Mouse (Mus musculus) midbrain, embryonic 16.5 days (tissue): Measurements from ENCODE around the gene Slc2a3. TPM values are rescaled to one million over a fixed set of nuclear protein-coding genes. Genes with fewer than 3 reads are reported as not detected.

Experiments
- ATAC-seq: fragments of 200-750 bp; cut with Nextera tagmentation; 2 replicates; pipeline ENCODE4 v1.8.0; 2017; ENCODE audit warnings: moderate TSS enrichment
- H3K27ac ChIP-seq: fragments of 300-500 bp; sonication (generic); 2 replicates; pipeline ENCODE4 v1.5.1; 2014; ENCODE audit warnings: mild to moderate bottlenecking, low read length, mixed read lengths
- H3K27me3 ChIP-seq: fragments of 300-500 bp; sonication (generic); 2 replicates; pipeline ENCODE4 v1.6.1; 2014; ENCODE audit warnings: low read depth, low read length, mixed read lengths; ENCODE audit not compliant: control insufficient read depth, insufficient read depth
- H3K36me3 ChIP-seq: fragments of 300-500 bp; sonication (generic); 2 replicates; pipeline ENCODE4 v1.6.1; 2014; ENCODE audit warnings: mild to moderate bottlenecking, low read length, moderate library complexity, mixed read lengths; ENCODE audit not compliant: control insufficient read depth, insufficient read depth
- H3K4me1 ChIP-seq: fragments of 300-500 bp; sonication (generic); 2 replicates; pipeline ENCODE4 v1.6.1; 2014; ENCODE audit warnings: mild to moderate bottlenecking, low read length, mixed read lengths; ENCODE audit not compliant: control insufficient read depth, insufficient read depth
- H3K4me2 ChIP-seq: fragments of 300-500 bp; sonication (generic); 2 replicates; pipeline ENCODE4 v1.6.1; 2014; ENCODE audit warnings: mild to moderate bottlenecking, low read length, mixed read lengths
- H3K4me3 ChIP-seq: fragments of 300-500 bp; sonication (generic); 2 replicates; pipeline ENCODE4 v1.5.1; 2014; ENCODE audit warnings: low read depth, mild to moderate bottlenecking, low read length, moderate library complexity, mixed read lengths
- H3K9ac ChIP-seq: fragments of 300-500 bp; sonication (generic); 2 replicates; pipeline ENCODE4 v1.6.1; 2014; ENCODE audit warnings: low read depth, low read length, mixed read lengths
- H3K9me3 ChIP-seq: fragments of 300-500 bp; sonication (generic); replicated peaks from 2 replicates; pipeline ENCODE4 v1.6.1; 2014; ENCODE audit warnings: mild to moderate bottlenecking, low read length, mixed read lengths; ENCODE audit not compliant: control insufficient read depth, poor library complexity, severe bottlenecking
- WGBS: fragments of 180-500 bp; shearing (Covaris S2); extraction: QIAGEN DNeasy Blood & Tissue Kit; methylation state at CpG from one replicate; pipeline ENCODE4 v1.1.7; 2014; 5-methylcytosine and 5-hydroxymethylcytosine counted together
- polyA plus RNA-seq: library from polyadenylated mRNA; unstranded; fragments of >200 nt; fragmentation: Nextera tagmentation; extraction: Ambion mirVana; gene quantifications from 2 replicates; pipeline ENCODE4 v1.2.1, GENCODE M21; 2015

Slc2a3 gene
- polyA plus RNA-seq, 1 experiment from 2014 or later, result 52.5 TPM

GRCm38 (mm10) chr6:122784866-122785265 lies 16.6 kb downstream of the Slc2a3 start:
- no peak for ATAC-seq
- H3K4me2 ChIP-seq, result no peak overlapping the region
- H3K4me3 ChIP-seq, result no peak overlapping the region
- no peaks in the 10 kb centered on the region for H3K9me3 ChIP-seq
- H3K27ac ChIP-seq, result no peak overlapping the region
- no peak overlapping the region for H3K9ac ChIP-seq
- no peaks in the 10 kb centered on the region for H3K27me3 ChIP-seq
- H3K4me1 ChIP-seq, result no peaks in the 10 kb centered on the region
- 94% methylated on average over 3 of the region's 3 CpGs for WGBS
- no peaks in the 10 kb centered on the region for H3K36me3 ChIP-seq

- Histone ChIP-seq H3K27ac (no peak overlapping the region), H3K27me3 (no peaks in the 10 kb centered on the region), H3K9me3 (no peaks in the 10 kb centered on the region), H3K9ac (no peak overlapping the region), H3K4me1 (no peaks in the 10 kb centered on the region), H3K4me2 (no peak overlapping the region), H3K36me3 (no peaks in the 10 kb centered on the region), H3K4me3 (no peak overlapping the region)
- 81% methylated on average over 3 of the region's 3 CpGs for WGBS
- no peak for ATAC-seq
These were observed 19.3 kb downstream of the Slc2a3 start for GRCm38 (mm10) chr6:122782164-122782563.

GRCm38 (mm10) chr6:122781167-122781566 lies 20.3 kb downstream of the Slc2a3 start:
- Histone ChIP-seq H3K9me3 (no peaks in the 10 kb centered on the region), H3K36me3 (no peaks in the 10 kb centered on the region), H3K4me2 (no peak overlapping the region), H3K27me3 (no peaks in the 10 kb centered on the region), H3K4me3 (no peak overlapping the region), H3K4me1 (no peaks in the 10 kb centered on the region), H3K9ac (no peak overlapping the region), H3K27ac (no peak overlapping the region)
- no peak for ATAC-seq
- WGBS, result 73% methylated on average over 4 of the region's 4 CpGs

GRCm38 (mm10) chr6:122779916-122780315 lies 21.5 kb downstream of the Slc2a3 start:
- no peaks in the 10 kb centered on the region for H3K4me1 ChIP-seq
- no peak overlapping the region for H3K9ac ChIP-seq
- no peak overlapping the region for H3K4me3 ChIP-seq
- no peak overlapping the region for H3K4me2 ChIP-seq
- no peaks in the 10 kb centered on the region for H3K36me3 ChIP-seq
- H3K27ac ChIP-seq, result no peak overlapping the region
- no peaks in the 10 kb centered on the region for H3K27me3 ChIP-seq
- ATAC-seq, result no peak
- H3K9me3 ChIP-seq, result no peaks in the 10 kb centered on the region
- WGBS, result 63% methylated on average over 1 of the region's 1 CpGs

GRCm38 (mm10) chr6:122776040-122776439 lies 25.4 kb downstream of the Slc2a3 start:
- no peaks in the 10 kb centered on the region for H3K4me1 ChIP-seq
- no peaks in the 10 kb centered on the region for H3K27me3 ChIP-seq
- ATAC-seq, result no peak
- H3K9ac ChIP-seq, result no peak overlapping the region
- H3K9me3 ChIP-seq, result no peaks in the 10 kb centered on the region
- no peaks in the 10 kb centered on the region for H3K36me3 ChIP-seq
- H3K4me3 ChIP-seq, result no peak overlapping the region
- 89% methylated on average over 7 of the region's 7 CpGs for WGBS
- no peak overlapping the region for H3K4me2 ChIP-seq
- no peak overlapping the region for H3K27ac ChIP-seq

- H3K27me3 ChIP-seq, result no peaks in the 10 kb centered on the region
- H3K4me2 ChIP-seq, result no peak overlapping the region
- no peak overlapping the region for H3K4me3 ChIP-seq
- H3K9ac ChIP-seq, result no peak overlapping the region
- no peaks in the 10 kb centered on the region for H3K36me3 ChIP-seq
- H3K27ac ChIP-seq, result no peak overlapping the region
- 100% methylated on average over 1 of the region's 1 CpGs for WGBS
- peaks cover 13% of the 10 kb centered on the region for H3K4me1 ChIP-seq
- ATAC-seq, result no peak
- no peaks in the 10 kb centered on the region for H3K9me3 ChIP-seq
These were observed 27.1 kb downstream of the Slc2a3 start for GRCm38 (mm10) chr6:122774345-122774744.

DNA sequence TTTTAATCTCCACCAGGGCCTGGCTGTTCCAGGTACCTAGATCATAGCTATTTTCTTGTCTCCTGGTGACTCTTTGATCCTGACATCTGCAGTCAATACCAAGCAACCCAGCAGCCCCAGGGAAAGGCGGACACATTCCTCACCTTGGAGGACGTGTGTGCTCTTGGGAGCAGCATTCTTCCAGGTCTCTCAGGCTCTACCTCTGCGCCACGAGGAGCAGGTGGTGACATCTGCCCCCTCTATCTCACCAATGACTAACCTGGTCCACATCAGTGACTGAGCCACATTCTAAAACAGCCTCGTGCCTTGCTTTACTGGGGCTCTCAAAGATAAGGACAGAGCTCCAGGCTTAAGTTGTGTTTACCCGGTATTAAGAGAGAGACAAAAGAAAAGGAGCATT lies 28.7 kb downstream of the Slc2a3 start:
- H3K4me1 ChIP-seq, result peaks cover 13% of the 10 kb centered on the region
- no peak for ATAC-seq
- no peak overlapping the region for H3K4me2 ChIP-seq
- no peaks in the 10 kb centered on the region for H3K9me3 ChIP-seq
- 60% methylated on average over 6 of the region's 6 CpGs for WGBS
- no peaks in the 10 kb centered on the region for H3K36me3 ChIP-seq
- no peak overlapping the region for H3K27ac ChIP-seq
- no peak overlapping the region for H3K9ac ChIP-seq
- no peak overlapping the region for H3K4me3 ChIP-seq
- H3K27me3 ChIP-seq, result no peaks in the 10 kb centered on the region

- Histone ChIP-seq H3K9me3 (no peaks in the 10 kb centered on the region), H3K4me2 (no peak overlapping the region), H3K27ac (no peak overlapping the region), H3K36me3 (no peaks in the 10 kb centered on the region), H3K4me1 (peaks cover 20% of the 10 kb centered on the region), H3K9ac (no peak overlapping the region), H3K27me3 (no peaks in the 10 kb centered on the region), H3K4me3 (no peak overlapping the region)
- 89% methylated on average over 11 of the region's 11 CpGs for WGBS
- no peak for ATAC-seq
These were observed 30.6 kb downstream of the Slc2a3 start for GRCm38 (mm10) chr6:122770760-122771315.

- no peak overlapping the region for H3K4me3 ChIP-seq
- H3K4me2 ChIP-seq, result peak overlapping the region; percentile 0
- no peaks in the 10 kb centered on the region for H3K27me3 ChIP-seq
- ATAC-seq, result peak; percentile 76
- peak overlapping the region; percentile 1; the same call in 1 of the 2 replicates for H3K9ac ChIP-seq
- H3K4me1 ChIP-seq, result peaks cover 20% of the 10 kb centered on the region
- no peaks in the 10 kb centered on the region for H3K36me3 ChIP-seq
- H3K9me3 ChIP-seq, result no peaks in the 10 kb centered on the region
- peak overlapping the region; percentile 35 for H3K27ac ChIP-seq
- 32% methylated on average over 10 of the region's 10 CpGs for WGBS
These were observed 31.4 kb downstream of the Slc2a3 start for GRCm38 (mm10) chr6:122769771-122770759.
